Mouse (Mus musculus) common myeloid progenitor, adult 5-6 weeks (primary cell): Measurements from ENCODE around the gene Fbn1. TPM values are rescaled to one million over a fixed set of nuclear protein-coding genes. Genes with fewer than 3 reads are reported as not detected.

Experiments used
- ATAC-seq: replicated peaks from 2 replicates; pipeline ENCODE4 v1.8.0; 2016; ENCODE audit warnings: low read depth, mild to moderate bottlenecking, moderate TSS enrichment, inconsistent platforms; ENCODE audit not compliant: poor library complexity, severe bottlenecking
- total RNA-seq: library from RNA; stranded (forward); fragments of 200-1000, 187-1606 nt; gene quantifications from 2 replicates; pipeline ENCODE4 v1.2.3, GENCODE M21; 2017

Gene Fbn1
- total RNA-seq, 1 experiment from 2014 or later = 0.59 TPM

- ATAC-seq = no peak
Measured at GRCm38 (mm10) chr2:125356068-125356467, 151.7 kb downstream of the Fbn1 start.

- no peak for ATAC-seq
Measured at GRCm38 (mm10) chr2:125355216-125355971, 152.4 kb downstream of the Fbn1 start.

- no peak for ATAC-seq
Measured at GRCm38 (mm10) chr2:125354587-125354986, 153.2 kb downstream of the Fbn1 start.

GRCm38 (mm10) chr2:125349144-125349543 lies 158.6 kb downstream of the Fbn1 start:
- ATAC-seq = no peak

GRCm38 (mm10) chr2:125342181-125342950 lies 165.4 kb downstream of the Fbn1 start:
- no peak for ATAC-seq

GRCm38 (mm10) chr2:125340381-125340780 lies 167.4 kb downstream of the Fbn1 start:
- ATAC-seq = no peak

- peak; percentile 60 for ATAC-seq
Measured at GRCm38 (mm10) chr2:125337239-125337638, 170.6 kb downstream of the Fbn1 start.

GRCm38 (mm10) chr2:125335206-125335605 lies 172.6 kb downstream of the Fbn1 start:
- no peak for ATAC-seq

- ATAC-seq = peak; percentile 87
Measured at GRCm38 (mm10) chr2:125334163-125334562, 173.6 kb downstream of the Fbn1 start.

- ATAC-seq = no peak
Measured at GRCm38 (mm10) chr2:125331581-125331980, 176.2 kb downstream of the Fbn1 start.

- no peak for ATAC-seq
Measured at GRCm38 (mm10) chr2:125330506-125330905, 177.3 kb downstream of the Fbn1 start.

GRCm38 (mm10) chr2:125325125-125325855 lies 182.5 kb downstream of the Fbn1 start:
- no peak for ATAC-seq

- no peak for ATAC-seq
Measured at GRCm38 (mm10) chr2:125324455-125324854, 183.3 kb downstream of the Fbn1 start.

GRCm38 (mm10) chr2:125323347-125323746 lies 184.4 kb downstream of the Fbn1 start:
- ATAC-seq = no peak

GRCm38 (mm10) chr2:125322581-125322980 lies 185.2 kb downstream of the Fbn1 start:
- ATAC-seq = peak; percentile 58; the same call in 1 of the 2 replicates

- no peak for ATAC-seq
Measured at GRCm38 (mm10) chr2:125321071-125321470, 186.7 kb downstream of the Fbn1 start.

- no peak for ATAC-seq
Measured at GRCm38 (mm10) chr2:125319651-125320050, 188.1 kb downstream of the Fbn1 start.

- no peak for ATAC-seq
Measured at GRCm38 (mm10) chr2:125318371-125319061, 189.3 kb downstream of the Fbn1 start.

- ATAC-seq = no peak
Measured at GRCm38 (mm10) chr2:125315203-125315602, 192.6 kb downstream of the Fbn1 start.
